ENCODE assay signal across 17 mouse cellular contexts in genomic region chr12:29248459-29248858, GRCm38 (mm10).
DNase-seq lines count a peak whose midpoint lies in the region; ATAC-seq and TF ChIP-seq lines count a peak whose summit lies in the region.
"Had no signal": no experiment of that assay in that cellular context is flagged by ENCODE, and none has a peak within 500 bp of the region (broad histone marks: within the 10 kb centered on the region; RNA-seq: fewer than 3 reads in every experiment).

No protein-coding gene starts in this region.

- no peak overlapping the region for H3K4me2 ChIP-seq in intestine, postnatal 0 days (replicated peaks; ENCODE audit: low read depth)
- H3K4me2 ChIP-seq in intestine, embryonic 16.5 days (ENCODE audit: low read depth, low read length) = no peak overlapping the region
- no peak overlapping the region for H3K4me2 ChIP-seq in midbrain, postnatal 0 days (ENCODE audit: low read depth, low read length, poor library complexity, severe bottlenecking)
- H3K4me2 ChIP-seq in midbrain, embryonic 13.5 days (replicated peaks) = no peak overlapping the region
- H3K4me2 ChIP-seq in stomach, postnatal 0 days (replicated peaks; ENCODE audit: low read depth) = no peak overlapping the region
- H3K4me2 ChIP-seq: hindbrain, embryonic 12.5 days; kidney, embryonic 15.5 days; neural tube, embryonic 12.5 days had no signal

- H3K36me3 ChIP-seq in intestine, postnatal 0 days (ENCODE audit: control insufficient read depth, insufficient read depth) = no peaks in the 10 kb centered on the region
- H3K36me3 ChIP-seq in intestine, embryonic 16.5 days (ENCODE audit: control insufficient read depth, insufficient read depth, low read length) = no peaks in the 10 kb centered on the region
- H3K36me3 ChIP-seq in midbrain, postnatal 0 days (ENCODE audit: insufficient read depth, low read length) = no peaks in the 10 kb centered on the region
- H3K36me3 ChIP-seq in midbrain, embryonic 13.5 days = no peaks in the 10 kb centered on the region
- H3K36me3 ChIP-seq in stomach, postnatal 0 days (ENCODE audit: control insufficient read depth, insufficient read depth, low read length) = no peaks in the 10 kb centered on the region
- H3K36me3 ChIP-seq: embryonic facial prominence, embryonic 10.5 days; heart, embryonic 10.5 days; hindbrain, embryonic 12.5 days; kidney, embryonic 15.5 days; neural tube, embryonic 12.5 days had no signal

- no peak overlapping the region for H3K4me3 ChIP-seq in intestine, postnatal 0 days (ENCODE audit: low read depth, low read length)
- H3K4me3 ChIP-seq in intestine, embryonic 16.5 days (ENCODE audit: low read length) = no peak overlapping the region
- no peak overlapping the region for H3K4me3 ChIP-seq in midbrain, postnatal 0 days (ENCODE audit: low read depth, low read length)
- no peak overlapping the region for H3K4me3 ChIP-seq in midbrain, embryonic 13.5 days (replicated peaks)
- no peak overlapping the region for H3K4me3 ChIP-seq in stomach, postnatal 0 days (ENCODE audit: low read depth, low read length)
- H3K4me3 ChIP-seq: embryonic facial prominence, embryonic 10.5 days; heart, embryonic 10.5 days; hindbrain, embryonic 12.5 days; kidney, embryonic 15.5 days; neural tube, embryonic 12.5 days had no signal

- no peak overlapping the region for H3K27ac ChIP-seq in intestine, postnatal 0 days (ENCODE audit: low read depth, low read length)
- H3K27ac ChIP-seq in intestine, embryonic 16.5 days (ENCODE audit: low read length) = no peak overlapping the region
- no peak overlapping the region for H3K27ac ChIP-seq in midbrain, postnatal 0 days (ENCODE audit: low read depth, low read length)
- H3K27ac ChIP-seq in midbrain, embryonic 13.5 days = no peak overlapping the region
- no peak overlapping the region for H3K27ac ChIP-seq in stomach, postnatal 0 days (replicated peaks)
- H3K27ac ChIP-seq: embryonic facial prominence, embryonic 10.5 days; heart, embryonic 10.5 days; kidney, embryonic 15.5 days; neural tube, embryonic 12.5 days had no signal

- no peaks in the 10 kb centered on the region for H3K4me1 ChIP-seq in intestine, postnatal 0 days (replicated peaks; ENCODE audit: control insufficient read depth, insufficient read depth, low read length)
- H3K4me1 ChIP-seq in intestine, embryonic 16.5 days (ENCODE audit: control insufficient read depth, insufficient read depth, low read length) = no peaks in the 10 kb centered on the region
- peaks cover 5% of the 10 kb centered on the region for H3K4me1 ChIP-seq in midbrain, postnatal 0 days (ENCODE audit: insufficient read depth, low read length)
- peaks cover 20% of the 10 kb centered on the region for H3K4me1 ChIP-seq in midbrain, embryonic 13.5 days (replicated peaks)
- H3K4me1 ChIP-seq in stomach, postnatal 0 days (replicated peaks; ENCODE audit: control insufficient read depth, insufficient read depth) = no peaks in the 10 kb centered on the region
- H3K4me1 ChIP-seq: heart, embryonic 10.5 days had no signal

- H3K27me3 ChIP-seq in intestine, postnatal 0 days (replicated peaks; ENCODE audit: control insufficient read depth, insufficient read depth, low read length) = no peaks in the 10 kb centered on the region
- H3K27me3 ChIP-seq in intestine, embryonic 16.5 days (replicated peaks; ENCODE audit: control insufficient read depth, insufficient read depth, low read length) = no peaks in the 10 kb centered on the region
- H3K27me3 ChIP-seq in midbrain, postnatal 0 days (ENCODE audit: insufficient read depth, low read length) = no peaks in the 10 kb centered on the region
- no peaks in the 10 kb centered on the region for H3K27me3 ChIP-seq in midbrain, embryonic 13.5 days
- H3K27me3 ChIP-seq in stomach, postnatal 0 days (ENCODE audit: control insufficient read depth, insufficient read depth, low read length) = no peaks in the 10 kb centered on the region
- H3K27me3 ChIP-seq: hindbrain, embryonic 12.5 days; kidney, embryonic 15.5 days; neural tube, embryonic 12.5 days had no signal

- no peak for DNase-seq in midbrain, postnatal 0 days (ENCODE audit: low spot score)
- peak; percentile 40 for DNase-seq in ES-CJ7 (ENCODE audit: low read depth, low spot score)
- no peak for DNase-seq in stomach, postnatal 0 days (ENCODE audit: low spot score)
- no peak for DNase-seq in frontal cortex, postnatal 14 days (ENCODE audit: low spot score in 2 of 2)
- DNase-seq: cerebellum, adult 9-10 months; gastrocnemius, postnatal 36 days; heart, postnatal 10 days; lung, adult 2 months; lung, postnatal 36 days had no signal

- H3K9ac ChIP-seq in intestine, postnatal 0 days (ENCODE audit: low read depth, low read length) = no peak overlapping the region
- H3K9ac ChIP-seq in intestine, embryonic 16.5 days (ENCODE audit: low read depth, low read length) = no peak overlapping the region
- no peak overlapping the region for H3K9ac ChIP-seq in midbrain, postnatal 0 days (replicated peaks; ENCODE audit: low read length, poor library complexity, severe bottlenecking)
- no peak overlapping the region for H3K9ac ChIP-seq in midbrain, embryonic 13.5 days (replicated peaks)
- H3K9ac ChIP-seq in stomach, postnatal 0 days (ENCODE audit: low read length) = no peak overlapping the region
- H3K9ac ChIP-seq: hindbrain, embryonic 12.5 days; kidney, embryonic 15.5 days; neural tube, embryonic 12.5 days had no signal

- peak; percentile 17; the same call in 1 of the 2 replicates for TF ChIP-seq CTCF in intestine, postnatal 0 days (IDR thresholded peaks at IDR 0.05; ENCODE audit: low read depth)
- TF ChIP-seq CTCF in midbrain, postnatal 0 days (IDR thresholded peaks at IDR 0.05) = 0 out of 2 replicates have a peak, but pooled peaks have one; percentile 19
- peak; percentile 16; the same call in 1 of the 2 replicates for TF ChIP-seq CTCF in stomach, postnatal 0 days (IDR thresholded peaks at IDR 0.05; ENCODE audit: low read depth)

- no peak for TF ChIP-seq EP300 in stomach, postnatal 0 days (optimal IDR thresholded peaks at IDR 0.05)

- ATAC-seq in intestine, postnatal 0 days = no peak
- no peak for ATAC-seq in intestine, embryonic 16.5 days
- ATAC-seq in midbrain, postnatal 0 days (ENCODE audit: low FRiP score) = no peak
- ATAC-seq in midbrain, embryonic 13.5 days = no peak
- ATAC-seq in stomach, postnatal 0 days (ENCODE audit: low FRiP score, low TSS enrichment) = no peak

- WGBS in intestine, postnatal 0 days = 88% methylated on average over 10 of the region's 10 CpGs
- WGBS in intestine, embryonic 16.5 days = 88% methylated on average over 10 of the region's 10 CpGs
- WGBS in midbrain, postnatal 0 days = 90% methylated on average over 10 of the region's 10 CpGs
- 89% methylated on average over 10 of the region's 10 CpGs for WGBS in midbrain, embryonic 13.5 days
- WGBS in stomach, postnatal 0 days = 84% methylated on average over 10 of the region's 10 CpGs

- H3K9me3 ChIP-seq in intestine, postnatal 0 days (ENCODE audit: control insufficient read depth) = no peaks in the 10 kb centered on the region
- H3K9me3 ChIP-seq in intestine, embryonic 16.5 days (ENCODE audit: control insufficient read depth, low read length) = no peaks in the 10 kb centered on the region
- H3K9me3 ChIP-seq in midbrain, postnatal 0 days (ENCODE audit: low read length) = no peaks in the 10 kb centered on the region
- H3K9me3 ChIP-seq in midbrain, embryonic 13.5 days = no peaks in the 10 kb centered on the region
- H3K9me3 ChIP-seq in stomach, postnatal 0 days (ENCODE audit: control insufficient read depth, low read length) = no peaks in the 10 kb centered on the region
- H3K9me3 ChIP-seq: embryonic facial prominence, embryonic 10.5 days; heart, embryonic 10.5 days; kidney, embryonic 15.5 days; neural tube, embryonic 12.5 days had no signal
